Mouse (Mus musculus): ENCODE results near the gene Atp5g3. TPM values are rescaled to one million over a fixed set of nuclear protein-coding genes. Genes with fewer than 3 reads are reported as not detected.
"Not testable (repeated sequence)": the region's sequence is repeated elsewhere in the genome, so short reads cannot be mapped to it uniquely, and the experiment has no call there.

Atp5g3 gene
- polyA plus RNA-seq, 1 experiment from 2014 or later: 1,410 TPM

- not testable (repeated sequence) for DNase-seq (ENCODE audit: low spot score)
Measured at GRCm38 (mm10) chr2:73896919-73897318, 14.2 kb downstream of the Atp5g3 start.

- DNase-seq (ENCODE audit: low spot score): no peak
Measured at GRCm38 (mm10) chr2:73893473-73894270, 17.5 kb downstream of the Atp5g3 start.

GRCm38 (mm10) chr2:73892464-73893296 lies 18.4 kb downstream of the Atp5g3 start, which contains the start of gene Atf2:
Gene Atf2 (minus strand): TSS chr2:73892639.
- peak; percentile 100 for DNase-seq (ENCODE audit: low spot score)

GRCm38 (mm10) chr2:73891701-73892463 lies 19.2 kb downstream of the Atp5g3 start:
- no peak for DNase-seq (ENCODE audit: low spot score)

GRCm38 (mm10) chr2:73885997-73886396 lies 25.1 kb downstream of the Atp5g3 start:
- no peak for DNase-seq (ENCODE audit: low spot score)

GRCm38 (mm10) chr2:73877891-73878290 lies 33.2 kb downstream of the Atp5g3 start:
- DNase-seq (ENCODE audit: low spot score): no peak

GRCm38 (mm10) chr2:73867764-73868487 lies 43.2 kb downstream of the Atp5g3 start:
- peak; percentile 16 for DNase-seq (ENCODE audit: low spot score)

- DNase-seq (ENCODE audit: low spot score): no peak
Measured at GRCm38 (mm10) chr2:73860046-73860624, 51.0 kb downstream of the Atp5g3 start.

Other genes with a start within 250 kb of the Atp5g3 start
- gene Chn1, start 136.0 kb downstream of the Atp5g3 start, polyA plus RNA-seq (2015; fragmentation: Nextera tagmentation; extraction: Ambion mirVana): 1.2 and 1.7 TPM in 2 replicates
- 37.2 and 46.6 TPM in 2 replicates for gene Atf2, start 18.7 kb downstream of the Atp5g3 start, polyA plus RNA-seq (2015; fragmentation: Nextera tagmentation; extraction: Ambion mirVana)

Data from thymus, postnatal 0 days (tissue).